Mouse (Mus musculus): ENCODE results near the gene Ctsw.

DNA sequence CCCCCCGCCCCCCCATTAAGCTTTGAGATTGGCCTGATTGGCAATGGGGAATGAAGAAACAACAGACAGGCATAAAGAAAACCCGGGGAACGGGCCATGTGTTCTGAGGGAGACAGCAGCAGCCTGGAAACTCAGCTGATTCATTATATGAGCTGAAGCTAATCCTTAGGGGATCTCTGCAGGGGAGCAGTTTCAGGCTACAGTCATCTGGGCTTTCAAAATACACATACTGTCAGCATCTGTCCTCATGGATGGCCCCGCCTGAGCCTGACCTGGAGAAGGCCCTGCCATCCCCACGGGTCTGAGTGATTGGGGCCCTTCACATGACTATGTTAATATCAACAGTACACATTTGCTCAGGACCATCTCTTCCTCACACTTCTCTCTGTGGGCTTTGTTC is 3.5 kb upstream of the Ctsw start:
- no peak for TF ChIP-seq CTCF (IDR thresholded peaks at IDR 0.05; ENCODE audit: extremely low read depth, insufficient read depth, insufficient read length, insufficient replicate concordance)
- no peak for TF ChIP-seq POLR2A (IDR thresholded peaks at IDR 0.05; ENCODE audit: low read depth, low read length)

Data from spleen, adult 2 months (tissue).